Mouse (Mus musculus): ENCODE results near the gene Sprn.

DNA sequence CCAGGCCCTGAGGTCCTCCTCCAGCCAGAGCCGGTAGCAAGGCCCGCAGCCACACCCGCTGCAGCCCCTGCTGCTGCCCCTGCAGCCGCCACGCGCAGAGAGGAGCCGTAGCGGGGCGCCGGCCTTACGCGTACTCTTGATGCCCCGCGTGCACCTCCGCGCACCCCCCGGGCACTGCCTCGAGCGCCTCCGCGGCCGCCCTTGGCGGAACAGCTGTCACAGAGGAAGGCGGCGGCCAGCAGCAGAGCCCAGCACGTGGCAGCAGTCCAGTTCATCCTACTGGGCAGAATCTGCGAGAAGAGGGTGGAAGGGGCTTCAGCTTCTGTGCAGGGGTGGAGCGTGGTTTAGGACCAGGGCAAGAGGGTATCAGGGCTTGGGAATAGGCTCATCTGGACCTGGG is 1.3 kb downstream of the Sprn start:
- TF ChIP-seq CTCF (IDR thresholded peaks at IDR 0.05; ENCODE audit: borderline replicate concordance, control insufficient read depth, extremely low read depth, insufficient read depth, low read length, poor library complexity) (no peak), POLR2A (IDR thresholded peaks at IDR 0.05; ENCODE audit: control insufficient read depth, extremely low read depth, insufficient read depth, low read length, poor library complexity) (no peak)

All from thymus, adult 2 months (tissue).